Mouse (Mus musculus): ENCODE data around the gene Msl1. TPM values are rescaled to one million over a fixed set of nuclear protein-coding genes. Genes with fewer than 3 reads are reported as not detected.

Msl1 gene
- polyA plus RNA-seq, 1 experiment, result 35.6 TPM

- no peak overlapping the region for H3ac ChIP-seq (ENCODE audit: control insufficient read depth, insufficient read length)
- no peak for TF ChIP-seq MYOG (IDR thresholded peaks at IDR 0.05; ENCODE audit: control insufficient read depth in 1 of 3, insufficient read depth in 1 of 3, insufficient read length in 2 of 3, low read depth in 2 of 3)
- TF ChIP-seq REST (IDR thresholded peaks at IDR 0.05; ENCODE audit: insufficient read depth, insufficient read length), result no peak
- no peak for TF ChIP-seq TCF3 (IDR thresholded peaks at IDR 0.05; ENCODE audit: insufficient read length, low read depth)
- TF ChIP-seq TCF12 (IDR thresholded peaks at IDR 0.05; ENCODE audit: insufficient read depth, poor library complexity, severe bottlenecking), result no peak
- no peak for TF ChIP-seq MAX (IDR thresholded peaks at IDR 0.05; ENCODE audit: low read depth)
- no peak for TF ChIP-seq MYOD1 (IDR thresholded peaks at IDR 0.05; ENCODE audit: control insufficient read depth in 1 of 3, insufficient read length in 2 of 3, low read depth in 2 of 3)
- no peak for TF ChIP-seq POLR2AphosphoS2 (IDR thresholded peaks at IDR 0.05; ENCODE audit: insufficient read length, low read depth)
- no peaks in the 10 kb centered on the region for H3K27me3 ChIP-seq (ENCODE audit: control insufficient read depth, insufficient read depth, insufficient read length)
- H3K36me3 ChIP-seq (ENCODE audit: control insufficient read depth, insufficient read depth), result no peaks in the 10 kb centered on the region
- no peak overlapping the region for H3K4me3 ChIP-seq
- no peak overlapping the region for H3K4me2 ChIP-seq (ENCODE audit: low read depth)
- H3K79me2 ChIP-seq (ENCODE audit: control insufficient read depth, insufficient read depth), result no peaks in the 10 kb centered on the region
These were observed 50.7 kb downstream of the Msl1 start for GRCm38 (mm10) chr11:98846016-98846415.

DNA sequence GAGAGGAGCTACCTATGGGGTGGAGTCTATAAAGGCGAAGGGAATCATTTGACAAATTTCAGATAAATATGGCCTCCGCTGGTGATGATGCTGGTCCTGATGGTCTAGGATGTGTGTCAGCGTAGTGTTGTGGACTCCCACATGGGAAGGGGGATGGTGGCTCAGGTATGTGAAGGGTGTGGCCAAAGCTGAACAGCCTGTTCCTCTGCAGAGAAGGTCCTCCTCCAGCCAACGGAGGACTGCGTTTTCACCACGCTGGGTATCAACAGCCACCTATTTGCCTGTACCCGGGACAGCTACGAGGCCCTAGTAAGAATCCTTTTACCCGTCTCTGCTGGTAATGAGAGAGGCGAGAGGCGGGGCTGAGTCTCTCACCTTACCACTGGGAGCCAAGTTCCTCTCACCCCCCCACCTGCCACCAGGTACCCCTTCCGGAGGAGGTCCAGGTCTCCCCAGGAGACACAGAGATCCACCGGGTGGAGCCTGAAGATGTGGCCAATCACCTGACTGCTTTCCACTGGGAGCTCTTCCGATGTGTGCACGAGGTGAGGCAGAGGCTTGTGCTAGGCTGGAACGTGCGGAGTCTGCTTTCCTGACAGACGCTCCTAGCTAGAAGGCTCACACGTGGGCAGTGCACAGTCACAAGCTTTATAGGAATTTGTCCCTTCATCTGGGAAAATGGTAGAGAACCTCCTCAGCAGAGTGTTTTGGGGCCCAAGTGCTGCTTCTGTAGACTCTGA lies 51.7 kb downstream of the Msl1 start:
- Histone ChIP-seq H3K27me3 (ENCODE audit: control insufficient read depth, insufficient read depth, insufficient read length) (no peaks in the 10 kb centered on the region), H3K4me2 (ENCODE audit: low read depth) (no peak overlapping the region), H3K4me3 (no peak overlapping the region), H3ac (ENCODE audit: control insufficient read depth, insufficient read length) (no peak overlapping the region), H3K79me2 (ENCODE audit: control insufficient read depth, insufficient read depth) (no peaks in the 10 kb centered on the region), H3K36me3 (ENCODE audit: control insufficient read depth, insufficient read depth) (no peaks in the 10 kb centered on the region)
- TF ChIP-seq E2F4 (IDR thresholded peaks at IDR 0.05; ENCODE audit: insufficient read depth), result no peak

GRCm38 (mm10) chr11:98849196-98849894 lies 54.0 kb downstream of the Msl1 start:
- no peaks in the 10 kb centered on the region for H3K27me3 ChIP-seq (ENCODE audit: control insufficient read depth, insufficient read depth, insufficient read length)
- no peak overlapping the region for H3ac ChIP-seq (ENCODE audit: control insufficient read depth, insufficient read length)
- H3K36me3 ChIP-seq (ENCODE audit: control insufficient read depth, insufficient read depth), result no peaks in the 10 kb centered on the region
- H3K79me2 ChIP-seq (ENCODE audit: control insufficient read depth, insufficient read depth), result no peaks in the 10 kb centered on the region
- no peak overlapping the region for H3K4me2 ChIP-seq (ENCODE audit: low read depth)
- TF ChIP-seq POLR2A (IDR thresholded peaks at IDR 0.05; ENCODE audit: insufficient read length, low read depth), result no peak
- no peak for TF ChIP-seq SRF (IDR thresholded peaks at IDR 0.05; ENCODE audit: control insufficient read depth, insufficient read length, low read depth)
- TF ChIP-seq E2F4 (IDR thresholded peaks at IDR 0.05; ENCODE audit: insufficient read depth), result no peak
- peak in 2 of 3 experiments; percentile 14 to 74 for TF ChIP-seq MYOD1 (IDR thresholded peaks at IDR 0.05; ENCODE audit: control insufficient read depth in 1 of 3, insufficient read length in 2 of 3, low read depth in 2 of 3)
- no peak for TF ChIP-seq REST (IDR thresholded peaks at IDR 0.05; ENCODE audit: insufficient read depth, insufficient read length)
- peak; percentile 47 for TF ChIP-seq TCF3 (IDR thresholded peaks at IDR 0.05; ENCODE audit: insufficient read length, low read depth)
- peak; percentile 30 for TF ChIP-seq POLR2AphosphoS2 (IDR thresholded peaks at IDR 0.05; ENCODE audit: insufficient read length, low read depth)
- TF ChIP-seq USF1 (IDR thresholded peaks at IDR 0.05; ENCODE audit: low read depth), result no peak
- TF ChIP-seq TCF12 (IDR thresholded peaks at IDR 0.05; ENCODE audit: insufficient read depth, poor library complexity, severe bottlenecking), result no peak
- no peak for TF ChIP-seq MAX (IDR thresholded peaks at IDR 0.05; ENCODE audit: low read depth)
- no peak for TF ChIP-seq CEBPB (IDR thresholded peaks at IDR 0.05; ENCODE audit: insufficient read depth, poor library complexity, severe bottlenecking)
- TF ChIP-seq MYOG (IDR thresholded peaks at IDR 0.05; ENCODE audit: control insufficient read depth in 1 of 3, insufficient read depth in 1 of 3, insufficient read length in 2 of 3, low read depth in 2 of 3), result peak in 2 of 3 experiments; percentile 66 to 92
- H3K4me3 ChIP-seq, result no peak overlapping the region

- no peaks in the 10 kb centered on the region for H3K36me3 ChIP-seq (ENCODE audit: control insufficient read depth, insufficient read depth)
- no peaks in the 10 kb centered on the region for H3K27me3 ChIP-seq (ENCODE audit: control insufficient read depth, insufficient read depth, insufficient read length)
- H3K79me2 ChIP-seq (ENCODE audit: control insufficient read depth, insufficient read depth), result no peaks in the 10 kb centered on the region
- no peak overlapping the region for H3K4me2 ChIP-seq (ENCODE audit: low read depth)
- TF ChIP-seq TCF3 (IDR thresholded peaks at IDR 0.05; ENCODE audit: insufficient read length, low read depth) (no peak), MYOG (IDR thresholded peaks at IDR 0.05; ENCODE audit: control insufficient read depth in 1 of 3, insufficient read depth in 1 of 3, insufficient read length in 2 of 3, low read depth in 2 of 3) (no peak), POLR2AphosphoS2 (IDR thresholded peaks at IDR 0.05; ENCODE audit: insufficient read length, low read depth) (no peak), POLR2A (IDR thresholded peaks at IDR 0.05; ENCODE audit: insufficient read length, low read depth) (no peak)
- no peak overlapping the region for H3K4me3 ChIP-seq
- H3ac ChIP-seq (ENCODE audit: control insufficient read depth, insufficient read length), result no peak overlapping the region
These were observed 55.1 kb downstream of the Msl1 start for GRCm38 (mm10) chr11:98850100-98851093.
